Mouse (Mus musculus): ENCODE data around the gene Mbnl1.

The Mbnl1 gene

GRCm38 (mm10) chr3:60608952-60609403, 136.3 kb downstream of the Mbnl1 start:
- no peak for DNase-seq (ENCODE audit: low spot score)

- no peak for DNase-seq (ENCODE audit: low spot score)
Observed at GRCm38 (mm10) chr3:60611839-60612238, 139.2 kb downstream of the Mbnl1 start.

- no peak for DNase-seq (ENCODE audit: low spot score)
Observed at GRCm38 (mm10) chr3:60613121-60613520, 140.5 kb downstream of the Mbnl1 start.

GRCm38 (mm10) chr3:60614516-60614915, 141.9 kb downstream of the Mbnl1 start:
- no peak for DNase-seq (ENCODE audit: low spot score)

GRCm38 (mm10) chr3:60615057-60615606, 142.5 kb downstream of the Mbnl1 start:
- DNase-seq (ENCODE audit: low spot score) = no peak

GRCm38 (mm10) chr3:60615615-60616014, 143.0 kb downstream of the Mbnl1 start:
- DNase-seq (ENCODE audit: low spot score) = no peak

- no peak for DNase-seq (ENCODE audit: low spot score)
Observed at GRCm38 (mm10) chr3:60616147-60616546, 143.5 kb downstream of the Mbnl1 start.

GRCm38 (mm10) chr3:60617643-60618042, 145.0 kb downstream of the Mbnl1 start:
- DNase-seq (ENCODE audit: low spot score) = no peak

GRCm38 (mm10) chr3:60620236-60620635, 147.6 kb downstream of the Mbnl1 start:
- no peak for DNase-seq (ENCODE audit: low spot score)

GRCm38 (mm10) chr3:60631183-60631582, 158.6 kb downstream of the Mbnl1 start:
- no peak for DNase-seq (ENCODE audit: low spot score)

- no peak for DNase-seq (ENCODE audit: low spot score)
Observed at GRCm38 (mm10) chr3:60631754-60632153, 159.1 kb downstream of the Mbnl1 start.

- DNase-seq (ENCODE audit: low spot score) = no peak
Observed at GRCm38 (mm10) chr3:60632796-60633466, 160.3 kb downstream of the Mbnl1 start.

GRCm38 (mm10) chr3:60638530-60638929, 165.9 kb downstream of the Mbnl1 start:
- DNase-seq (ENCODE audit: low spot score) = no peak

- DNase-seq (ENCODE audit: low spot score) = no peak
Observed at GRCm38 (mm10) chr3:60639135-60639534, 166.5 kb downstream of the Mbnl1 start.

- DNase-seq (ENCODE audit: low spot score) = no peak
Observed at GRCm38 (mm10) chr3:60642227-60642626, 169.6 kb downstream of the Mbnl1 start.

GRCm38 (mm10) chr3:60645531-60645930, 172.9 kb downstream of the Mbnl1 start:
- no peak for DNase-seq (ENCODE audit: low spot score)

GRCm38 (mm10) chr3:60648293-60648692, 175.7 kb downstream of the Mbnl1 start:
- DNase-seq (ENCODE audit: low spot score) = no peak

GRCm38 (mm10) chr3:60660762-60661161, 188.1 kb downstream of the Mbnl1 start:
- DNase-seq (ENCODE audit: low spot score) = no peak
